Mouse (Mus musculus) heart, adult 2 months (tissue): ENCODE results near the gene Cfap99.

Experiments
- CTCF ChIP-seq: fragments of 200-600 bp; IDR thresholded peaks from 2 replicates; pipeline ENCODE4 v1.8.1; 2022; ENCODE audit warnings: antibody characterized with exemption, mild to moderate bottlenecking, moderate library complexity
- EP300 ChIP-seq: fragments of 200-500 bp; IDR thresholded peaks from 2 replicates; pipeline ENCODE4 v1.6.1; 2011; ENCODE audit warnings: low read depth, low read length, control low read depth; ENCODE audit not compliant: insufficient read depth

GRCm38 (mm10) chr5:34330136-34330535, 41.7 kb downstream of the Cfap99 start:
- TF ChIP-seq EP300 (no peak), CTCF (no peak)
